Mouse (Mus musculus): Measurements from ENCODE around the gene Zfp791. TPM values are rescaled to one million over a fixed set of nuclear protein-coding genes. Genes with fewer than 3 reads are reported as not detected.

The Zfp791 gene
- total and polyA plus RNA-seq, 2 experiments from 2014 or later: 0.15 to 0.97 TPM

GRCm38 (mm10) chr8:85065213-85065612 lies 57.7 kb downstream of the Zfp791 start:
- H3K9ac ChIP-seq (replicated peaks; ENCODE audit: low read depth, low read length): no peak overlapping the region
- TF ChIP-seq CTCF (IDR thresholded peaks at IDR 0.05; ENCODE audit: low read depth) (no peak), EP300 (IDR thresholded peaks at IDR 0.05; ENCODE audit: low read depth) (no peak)
- H3K4me3 ChIP-seq (ENCODE audit: low read depth, low read length): no peak overlapping the region
- H3K4me1 ChIP-seq (ENCODE audit: control insufficient read depth, insufficient read depth): no peaks in the 10 kb centered on the region
- DNase-seq (ENCODE audit: low spot score) (no peak), ATAC-seq (ENCODE audit: insufficient read depth, low read depth) (no peak)
- H3K36me3 ChIP-seq (replicated peaks; ENCODE audit: control insufficient read depth, insufficient read depth, low read length): no peaks in the 10 kb centered on the region
- no peak overlapping the region for H3K27ac ChIP-seq (ENCODE audit: low read depth)
- no peak overlapping the region for H3K4me2 ChIP-seq (ENCODE audit: low read depth, low read length)
- H3K27me3 ChIP-seq (ENCODE audit: control insufficient read depth, insufficient read depth, low read length): no peaks in the 10 kb centered on the region
- WGBS: 34% methylated on average over 2 of the region's 2 CpGs
- no peaks in the 10 kb centered on the region for H3K9me3 ChIP-seq (replicated peaks; ENCODE audit: control insufficient read depth, low read length)

- no peak for TF ChIP-seq CTCF (IDR thresholded peaks at IDR 0.05; ENCODE audit: low read depth)
- no peak for TF ChIP-seq EP300 (IDR thresholded peaks at IDR 0.05; ENCODE audit: low read depth)
- no peaks in the 10 kb centered on the region for H3K9me3 ChIP-seq (replicated peaks; ENCODE audit: control insufficient read depth, low read length)
- 95% methylated on average over 4 of the region's 4 CpGs for WGBS
- H3K36me3 ChIP-seq (replicated peaks; ENCODE audit: control insufficient read depth, insufficient read depth, low read length): no peaks in the 10 kb centered on the region
- no peaks in the 10 kb centered on the region for H3K27me3 ChIP-seq (ENCODE audit: control insufficient read depth, insufficient read depth, low read length)
- DNase-seq (ENCODE audit: low spot score): no peak
- no peak overlapping the region for H3K4me3 ChIP-seq (ENCODE audit: low read depth, low read length)
- H3K4me1 ChIP-seq (ENCODE audit: control insufficient read depth, insufficient read depth): no peaks in the 10 kb centered on the region
- ATAC-seq (ENCODE audit: insufficient read depth, low read depth): no peak
- no peak overlapping the region for H3K27ac ChIP-seq (ENCODE audit: low read depth)
- H3K4me2 ChIP-seq (ENCODE audit: low read depth, low read length): no peak overlapping the region
- H3K9ac ChIP-seq (replicated peaks; ENCODE audit: low read depth, low read length): no peak overlapping the region
Measured at GRCm38 (mm10) chr8:85062603-85063002, 60.3 kb downstream of the Zfp791 start.

- H3K9ac ChIP-seq (replicated peaks; ENCODE audit: low read depth, low read length): peak within 1 kb of the TSS; percentile 60
- TF ChIP-seq CTCF (IDR thresholded peaks at IDR 0.05; ENCODE audit: low read depth): no peak
- 0 out of 2 replicates have a peak, but pooled peaks have one; percentile 21 for TF ChIP-seq EP300 (IDR thresholded peaks at IDR 0.05; ENCODE audit: low read depth)
- no peaks in the 10 kb centered on the region for H3K9me3 ChIP-seq (replicated peaks; ENCODE audit: control insufficient read depth, low read length)
- no peaks in the 10 kb centered on the region for H3K27me3 ChIP-seq (ENCODE audit: control insufficient read depth, insufficient read depth, low read length)
- peak within 1 kb of the TSS; percentile 97 for H3K4me2 ChIP-seq (ENCODE audit: low read depth, low read length)
- DNase-seq (ENCODE audit: low spot score) (peak; percentile 87), ATAC-seq (ENCODE audit: insufficient read depth, low read depth) (peak; percentile 93)
- WGBS: under 1% methylated on average over 51 of the region's 53 CpGs
- H3K4me1 ChIP-seq (ENCODE audit: control insufficient read depth, insufficient read depth): no peaks in the 10 kb centered on the region
- H3K27ac ChIP-seq (ENCODE audit: low read depth): peak within 1 kb of the TSS; percentile 47; the same call in 1 of the 2 replicates
- H3K4me3 ChIP-seq (ENCODE audit: low read depth, low read length): peak within 1 kb of the TSS; percentile 96
- H3K36me3 ChIP-seq (replicated peaks; ENCODE audit: control insufficient read depth, insufficient read depth, low read length): peaks cover 15% of the 10 kb centered on the region
Measured at GRCm38 (mm10) chr8:85059879-85060616, 62.8 kb downstream of the Zfp791 start, which contains the start of gene Fbxw9. Gene Fbxw9, plus strand, starts transcription at chr8:85060055.

Small RNA genes lying within 50 kb of the gene (microRNA-seq; reads per million reads assigned to microRNA genes)
- gene Gm23388 (not detected), gene Mir7070 (2.0 reads per million, percentile 5 among the genes with 10 or more reads in this experiment)

Other genes with a start within 250 kb of the Zfp791 start
- gene Gcdh, start 229.2 kb downstream of the Zfp791 start, total RNA-seq (2014; rRNA removed; ENCODE audit: low replicate concordance): 45.5 and 52.8 TPM in 2 replicates
- 33.0 and 33.5 TPM in 2 replicates for gene Gcdh, start 229.2 kb downstream of the Zfp791 start, polyA plus RNA-seq (2015; fragmentation: Nextera tagmentation; extraction: Ambion mirVana)
- not detected in 2 replicates for gene Klf1, start 221.2 kb downstream of the Zfp791 start, total RNA-seq (2014; rRNA removed; ENCODE audit: low replicate concordance)
- gene Klf1, start 221.2 kb downstream of the Zfp791 start, polyA plus RNA-seq (2015; fragmentation: Nextera tagmentation; extraction: Ambion mirVana): 0.27 and 0.56 TPM in 2 replicates
- gene Dnase2a, start 214.5 kb downstream of the Zfp791 start, total RNA-seq (2014; rRNA removed; ENCODE audit: low replicate concordance): 6.0 and 11.0 TPM in 2 replicates
- gene Dnase2a, start 214.5 kb downstream of the Zfp791 start, polyA plus RNA-seq (2015; fragmentation: Nextera tagmentation; extraction: Ambion mirVana): 4.6 and 5.6 TPM in 2 replicates
- 0.08 TPM in 1 of 2 replicates, not detected in the other for gene Mast1, start 185.7 kb downstream of the Zfp791 start, total RNA-seq (2014; rRNA removed; ENCODE audit: low replicate concordance)
- 0.05 TPM in 1 of 2 replicates, not detected in the other for gene Mast1, start 185.7 kb downstream of the Zfp791 start, polyA plus RNA-seq (2015; fragmentation: Nextera tagmentation; extraction: Ambion mirVana)
- gene Rtbdn, start 176.1 kb downstream of the Zfp791 start, total RNA-seq (2014; rRNA removed; ENCODE audit: low replicate concordance): not detected in 2 replicates
- gene Rtbdn, start 176.1 kb downstream of the Zfp791 start, polyA plus RNA-seq (2015; fragmentation: Nextera tagmentation; extraction: Ambion mirVana): 0.10 TPM in 1 of 2 replicates, not detected in the other
- not detected in 2 replicates for gene Gm49661, start 153.7 kb downstream of the Zfp791 start, total RNA-seq (2014; rRNA removed; ENCODE audit: low replicate concordance)
- not detected in 2 replicates for gene Gm49661, start 153.7 kb downstream of the Zfp791 start, polyA plus RNA-seq (2015; fragmentation: Nextera tagmentation; extraction: Ambion mirVana)
- 647 and 809 TPM in 2 replicates for gene Prdx2, start 153.5 kb downstream of the Zfp791 start, total RNA-seq (2014; rRNA removed; ENCODE audit: low replicate concordance)
- 758 and 782 TPM in 2 replicates for gene Prdx2, start 153.5 kb downstream of the Zfp791 start, polyA plus RNA-seq (2015; fragmentation: Nextera tagmentation; extraction: Ambion mirVana)
- gene Rnaseh2a, start 153.3 kb downstream of the Zfp791 start, total RNA-seq (2014; rRNA removed; ENCODE audit: low replicate concordance): 57.9 and 76.4 TPM in 2 replicates
- gene Rnaseh2a, start 153.3 kb downstream of the Zfp791 start, polyA plus RNA-seq (2015; fragmentation: Nextera tagmentation; extraction: Ambion mirVana): 52.6 and 57.3 TPM in 2 replicates
- 28.9 and 39.6 TPM in 2 replicates for gene Junb, start 144.4 kb downstream of the Zfp791 start, total RNA-seq (2014; rRNA removed; ENCODE audit: low replicate concordance)
- 10.3 and 13.0 TPM in 2 replicates for gene Junb, start 144.4 kb downstream of the Zfp791 start, polyA plus RNA-seq (2015; fragmentation: Nextera tagmentation; extraction: Ambion mirVana)
- gene Hook2, start 132.5 kb downstream of the Zfp791 start, total RNA-seq (2014; rRNA removed; ENCODE audit: low replicate concordance): 1.9 and 4.8 TPM in 2 replicates
- 3.5 and 4.7 TPM in 2 replicates for gene Hook2, start 132.5 kb downstream of the Zfp791 start, polyA plus RNA-seq (2015; fragmentation: Nextera tagmentation; extraction: Ambion mirVana)
- not detected in 2 replicates for gene Best2, start 108.6 kb downstream of the Zfp791 start, total RNA-seq (2014; rRNA removed; ENCODE audit: low replicate concordance)
- gene Best2, start 108.6 kb downstream of the Zfp791 start, polyA plus RNA-seq (2015; fragmentation: Nextera tagmentation; extraction: Ambion mirVana): not detected in 2 replicates
- gene Asna1, start 97.8 kb downstream of the Zfp791 start, total RNA-seq (2014; rRNA removed; ENCODE audit: low replicate concordance): 134 and 152 TPM in 2 replicates
- gene Asna1, start 97.8 kb downstream of the Zfp791 start, polyA plus RNA-seq (2015; fragmentation: Nextera tagmentation; extraction: Ambion mirVana): 106 and 110 TPM in 2 replicates
- 98.5 and 196 TPM in 2 replicates for gene Trir, start 96.3 kb downstream of the Zfp791 start, total RNA-seq (2014; rRNA removed; ENCODE audit: low replicate concordance)
- 62.4 and 66.5 TPM in 2 replicates for gene Trir, start 96.3 kb downstream of the Zfp791 start, polyA plus RNA-seq (2015; fragmentation: Nextera tagmentation; extraction: Ambion mirVana)
- gene Tnpo2, start 86.2 kb downstream of the Zfp791 start, total RNA-seq (2014; rRNA removed; ENCODE audit: low replicate concordance): 27.4 and 34.8 TPM in 2 replicates
- 11.5 and 13.0 TPM in 2 replicates for gene Tnpo2, start 86.2 kb downstream of the Zfp791 start, polyA plus RNA-seq (2015; fragmentation: Nextera tagmentation; extraction: Ambion mirVana)
- gene Fbxw9, start 63.0 kb downstream of the Zfp791 start, total RNA-seq (2014; rRNA removed; ENCODE audit: low replicate concordance): 29.1 and 32.6 TPM in 2 replicates
- gene Fbxw9, start 63.0 kb downstream of the Zfp791 start, polyA plus RNA-seq (2015; fragmentation: Nextera tagmentation; extraction: Ambion mirVana): 16.2 and 16.5 TPM in 2 replicates
- not detected in 2 replicates for gene Gm5741, start 55.1 kb downstream of the Zfp791 start, total RNA-seq (2014; rRNA removed; ENCODE audit: low replicate concordance)
- not detected in 2 replicates for gene Gm5741, start 55.1 kb downstream of the Zfp791 start, polyA plus RNA-seq (2015; fragmentation: Nextera tagmentation; extraction: Ambion mirVana)
- 25.9 and 48.2 TPM in 2 replicates for gene Dhps, start 51.3 kb downstream of the Zfp791 start, total RNA-seq (2014; rRNA removed; ENCODE audit: low replicate concordance)
- 45.0 and 48.3 TPM in 2 replicates for gene Dhps, start 51.3 kb downstream of the Zfp791 start, polyA plus RNA-seq (2015; fragmentation: Nextera tagmentation; extraction: Ambion mirVana)
- 101 and 116 TPM in 2 replicates for gene Wdr83os, start 42.4 kb downstream of the Zfp791 start, total RNA-seq (2014; rRNA removed; ENCODE audit: low replicate concordance)
- 99.8 and 103 TPM in 2 replicates for gene Wdr83os, start 42.4 kb downstream of the Zfp791 start, polyA plus RNA-seq (2015; fragmentation: Nextera tagmentation; extraction: Ambion mirVana)
- 16.2 and 31.0 TPM in 2 replicates for gene Wdr83, start 41.8 kb downstream of the Zfp791 start, total RNA-seq (2014; rRNA removed; ENCODE audit: low replicate concordance)
- 38.8 and 42.9 TPM in 2 replicates for gene Wdr83, start 41.8 kb downstream of the Zfp791 start, polyA plus RNA-seq (2015; fragmentation: Nextera tagmentation; extraction: Ambion mirVana)
- gene Man2b1, start 39.8 kb downstream of the Zfp791 start, total RNA-seq (2014; rRNA removed; ENCODE audit: low replicate concordance): 47.2 and 87.1 TPM in 2 replicates
- 24.0 and 24.9 TPM in 2 replicates for gene Man2b1, start 39.8 kb downstream of the Zfp791 start, polyA plus RNA-seq (2015; fragmentation: Nextera tagmentation; extraction: Ambion mirVana)
- gene Cks1brt, start 28.8 kb upstream of the Zfp791 start, total RNA-seq (2014; rRNA removed; ENCODE audit: low replicate concordance): not detected in 2 replicates
- not detected in 2 replicates for gene Cks1brt, start 28.8 kb upstream of the Zfp791 start, polyA plus RNA-seq (2015; fragmentation: Nextera tagmentation; extraction: Ambion mirVana)
- gene Olfr371, start 102.9 kb upstream of the Zfp791 start, total RNA-seq (2014; rRNA removed; ENCODE audit: low replicate concordance): not detected in 2 replicates
- gene Olfr371, start 102.9 kb upstream of the Zfp791 start, polyA plus RNA-seq (2015; fragmentation: Nextera tagmentation; extraction: Ambion mirVana): not detected in 2 replicates
- gene Orc6, start 176.5 kb upstream of the Zfp791 start, total RNA-seq (2014; rRNA removed; ENCODE audit: low replicate concordance): 15.9 and 23.3 TPM in 2 replicates
- 25.7 and 26.3 TPM in 2 replicates for gene Orc6, start 176.5 kb upstream of the Zfp791 start, polyA plus RNA-seq (2015; fragmentation: Nextera tagmentation; extraction: Ambion mirVana)
- gene Vps35, start 176.7 kb upstream of the Zfp791 start, total RNA-seq (2014; rRNA removed; ENCODE audit: low replicate concordance): 71.5 and 77.2 TPM in 2 replicates
- 82.3 and 82.5 TPM in 2 replicates for gene Vps35, start 176.7 kb upstream of the Zfp791 start, polyA plus RNA-seq (2015; fragmentation: Nextera tagmentation; extraction: Ambion mirVana)

All from heart, postnatal 0 days (tissue).